Mouse (Mus musculus): ENCODE results near the gene Gpr176.

DNA sequence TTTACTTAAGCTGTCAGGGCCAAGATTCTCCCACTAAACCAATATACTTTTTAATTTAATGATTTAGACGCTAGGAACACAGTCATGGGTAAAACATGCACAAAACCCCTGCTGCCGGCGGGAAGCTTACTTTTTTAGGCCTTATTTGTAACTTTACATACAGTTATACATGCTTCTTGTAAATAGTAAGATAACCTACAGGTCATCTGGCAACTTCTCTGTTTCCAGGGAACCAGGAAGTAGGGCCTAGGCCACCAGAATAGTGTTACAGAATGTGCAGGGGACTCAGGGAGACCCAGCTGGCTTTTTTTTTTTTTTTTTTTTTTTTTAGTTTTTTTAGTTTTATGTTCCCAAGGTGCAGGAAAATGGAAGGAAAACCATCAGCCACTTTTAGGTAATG is 16.4 kb upstream of the Gpr176 start:
- TF ChIP-seq CTCF (IDR thresholded peaks at IDR 0.05; ENCODE audit: low read depth) (no peak), EP300 (optimal IDR thresholded peaks at IDR 0.05) (no peak)

Measured in stomach, postnatal 0 days (tissue).